In genomic region chr13:42792279-42792678, GRCm38 (mm10) we compare ENCODE assay signal across 8 mouse cellular contexts.
DNase-seq lines count a peak whose midpoint lies in the region; ATAC-seq and TF ChIP-seq lines count a peak whose summit lies in the region.

No protein-coding gene starts in this region.

- DNase-seq in hindbrain, embryonic 11.5 days (ENCODE audit: low spot score), result peak; percentile 59
- DNase-seq in hindbrain, embryonic 10.5 days (ENCODE audit: low spot score), result no peak
- DNase-seq in MEL (ENCODE audit: low read depth, low spot score), result peak; percentile 6
- peak; percentile 24 for DNase-seq in embryo, embryonic 9.5 days (ENCODE audit: extremely low spot score)
- peak; percentile 3 for DNase-seq in lung, postnatal 14 days
- DNase-seq in thymus, adult 2 months, result no peak
- no peak for DNase-seq in urinary bladder, postnatal 10 days (ENCODE audit: low spot score)
- no peak for DNase-seq in left cerebral cortex, postnatal 36 days (ENCODE audit: low spot score in 2 of 2)

- H3K27ac ChIP-seq in hindbrain, embryonic 11.5 days (ENCODE audit: low read depth, low read length), result no peak overlapping the region
- H3K27ac ChIP-seq in hindbrain, embryonic 10.5 days, result no peak overlapping the region
- H3K27ac ChIP-seq in MEL (ENCODE audit: control insufficient read depth, low read depth, low read length), result no peak overlapping the region
- H3K27ac ChIP-seq in thymus, adult 2 months (ENCODE audit: control insufficient read depth, insufficient read depth, low read length), result no peak overlapping the region

- no peak for TF ChIP-seq EP300 in MEL (IDR thresholded peaks at IDR 0.05; ENCODE audit: low read depth in 1 of 2, low read length in 2 of 2)

- no peak for TF ChIP-seq POLR2A in MEL (IDR thresholded peaks at IDR 0.05; ENCODE audit: control insufficient read depth in 1 of 2, insufficient read depth in 1 of 2, low read depth in 1 of 2, low read length in 2 of 2, poor library complexity in 1 of 2)
- no peak for TF ChIP-seq POLR2A in thymus, adult 2 months (IDR thresholded peaks at IDR 0.05; ENCODE audit: control insufficient read depth, extremely low read depth, insufficient read depth, low read length, poor library complexity)

- no peak for ATAC-seq in hindbrain, embryonic 11.5 days (ENCODE audit: low FRiP score)

- no peaks in the 10 kb centered on the region for H3K27me3 ChIP-seq in hindbrain, embryonic 11.5 days (ENCODE audit: control insufficient read depth, insufficient read depth, low read length)
- no peaks in the 10 kb centered on the region for H3K27me3 ChIP-seq in hindbrain, embryonic 10.5 days (ENCODE audit: insufficient read depth, poor library complexity, severe bottlenecking)
- H3K27me3 ChIP-seq in MEL (ENCODE audit: control insufficient read depth in 1 of 2, insufficient read depth in 2 of 2, low read length in 2 of 2), result no peaks in the 10 kb centered on the region
- H3K27me3 ChIP-seq in thymus, adult 2 months (ENCODE audit: control insufficient read depth, insufficient read depth, low read length), result no peaks in the 10 kb centered on the region

- intact Hi-C loops in left cerebral cortex, postnatal 36 days (cut with DNase I), result loop anchor here (5.0 kb wide), 1 partner anchor 215 kb away; no protein-coding TSS in a partner anchor

- TF ChIP-seq RAD21 in MEL (IDR thresholded peaks at IDR 0.05; ENCODE audit: low read depth, low read length), result peak; percentile 27

- no peaks in the 10 kb centered on the region for H3K79me2 ChIP-seq in MEL (ENCODE audit: control insufficient read depth, insufficient read depth, low read length, poor library complexity)

- 23% methylated on average over 8 of the region's 8 CpGs for WGBS in hindbrain, embryonic 11.5 days
- WGBS in hindbrain, embryonic 10.5 days, result 25% methylated on average over 8 of the region's 8 CpGs
- 25% methylated on average over 8 of the region's 8 CpGs for WGBS in thymus, adult 2 months

- peak; percentile 40 to 58 (median 45) for TF ChIP-seq CTCF in MEL (IDR thresholded peaks at IDR 0.05 in 2 of 3, conservative IDR thresholded peaks at IDR 0.05 in 1 of 3; ENCODE audit: control insufficient read depth in 1 of 3, insufficient read depth in 1 of 3, low read depth in 2 of 3, low read length in 3 of 3, poor library complexity in 1 of 3, severe bottlenecking in 1 of 3)
- no peak for TF ChIP-seq CTCF in thymus, adult 2 months (IDR thresholded peaks at IDR 0.05; ENCODE audit: borderline replicate concordance, control insufficient read depth, extremely low read depth, insufficient read depth, low read length, poor library complexity)

- no peak overlapping the region for H3K4me2 ChIP-seq in hindbrain, embryonic 11.5 days (replicated peaks; ENCODE audit: low read depth, low read length)

- H3K4me3 ChIP-seq in hindbrain, embryonic 11.5 days (ENCODE audit: low read depth, low read length), result no peak overlapping the region
- no peak overlapping the region for H3K4me3 ChIP-seq in hindbrain, embryonic 10.5 days
- no peak overlapping the region for H3K4me3 ChIP-seq in MEL (ENCODE audit: control insufficient read depth in 1 of 2, insufficient read depth in 1 of 2, low read depth in 2 of 2, low read length in 2 of 2)
- no peak overlapping the region for H3K4me3 ChIP-seq in thymus, adult 2 months (ENCODE audit: control insufficient read depth, insufficient read depth, low read length)

- no peaks in the 10 kb centered on the region for H3K36me3 ChIP-seq in hindbrain, embryonic 11.5 days (ENCODE audit: control insufficient read depth, insufficient read depth, low read length)
- no peaks in the 10 kb centered on the region for H3K36me3 ChIP-seq in hindbrain, embryonic 10.5 days
- no peaks in the 10 kb centered on the region for H3K36me3 ChIP-seq in MEL (ENCODE audit: control insufficient read depth in 1 of 2, insufficient read depth in 2 of 2, low read length in 2 of 2)
- no peaks in the 10 kb centered on the region for H3K36me3 ChIP-seq in thymus, adult 2 months (ENCODE audit: control insufficient read depth, insufficient read depth, low read length)

- H3K4me1 ChIP-seq in hindbrain, embryonic 11.5 days (replicated peaks; ENCODE audit: control insufficient read depth, insufficient read depth, low read length), result no peaks in the 10 kb centered on the region
- H3K4me1 ChIP-seq in hindbrain, embryonic 10.5 days (replicated peaks), result no peaks in the 10 kb centered on the region; the same call in 1 of the 2 replicates
- no peaks in the 10 kb centered on the region for H3K4me1 ChIP-seq in MEL (ENCODE audit: control insufficient read depth in 1 of 2, insufficient read depth in 2 of 2, low read length in 2 of 2)
- H3K4me1 ChIP-seq in thymus, adult 2 months (replicated peaks; ENCODE audit: control insufficient read depth, insufficient read depth, low read length), result no peaks in the 10 kb centered on the region

- H3K9me3 ChIP-seq in hindbrain, embryonic 11.5 days (ENCODE audit: control insufficient read depth, low read length), result no peaks in the 10 kb centered on the region
- H3K9me3 ChIP-seq in hindbrain, embryonic 10.5 days, result no peaks in the 10 kb centered on the region
- H3K9me3 ChIP-seq in MEL (replicated peaks; ENCODE audit: insufficient read depth, low read length), result no peaks in the 10 kb centered on the region

- no peak overlapping the region for H3K9ac ChIP-seq in hindbrain, embryonic 11.5 days (ENCODE audit: low read depth, low read length)
- H3K9ac ChIP-seq in MEL (ENCODE audit: control insufficient read depth, low read depth, low read length, poor library complexity, severe bottlenecking), result no peak overlapping the region

TF ChIP-seq in MEL, 35 proteins besides CTCF, POLR2A, EP300 and RAD21:
- TF ChIP-seq SMC3 (IDR thresholded peaks at IDR 0.05; ENCODE audit: low read depth, low read length) (peak; percentile 30), JUND (IDR thresholded peaks at IDR 0.05; ENCODE audit: low read depth, low read length) (no peak), CHD1 (IDR thresholded peaks at IDR 0.05; ENCODE audit: low read depth, low read length) (no peak), MYC (IDR thresholded peaks at IDR 0.05; ENCODE audit: low read depth, low read length) (no peak), ZKSCAN1 (IDR thresholded peaks at IDR 0.05; ENCODE audit: low read depth, low read length) (no peak), KAT2A (conservative IDR thresholded peaks at IDR 0.05; ENCODE audit: low read depth, low read length) (no peak), MXI1 (IDR thresholded peaks at IDR 0.05; ENCODE audit: low read depth, low read length) (no peak)
TF ChIP-seq in MEL: peak in this region for 1.

Comparison
In these comparisons a context has a peak if more than half of its experiments do, and no peak if none do; other contexts are left out.
1. DNase-seq: peak in hindbrain, embryonic 11.5 days (single experiment), MEL (single experiment), embryo, embryonic 9.5 days (single experiment) and lung, postnatal 14 days (single experiment); none in hindbrain, embryonic 10.5 days (single experiment), thymus, adult 2 months (single experiment), urinary bladder, postnatal 10 days (single experiment) and left cerebral cortex, postnatal 36 days (0 of 2).